Mouse (Mus musculus) intestine, embryonic 15.5 days (tissue): ENCODE data around the gene Adam12. TPM values are rescaled to one million over a fixed set of nuclear protein-coding genes. Genes with fewer than 3 reads are reported as not detected.

Source experiments
- ATAC-seq: fragments of 200-750 bp; cut with Nextera tagmentation; 2 replicates; pipeline ENCODE4 v1.8.0; 2017; ENCODE audit warnings: moderate TSS enrichment, moderate library complexity
- H3K27ac ChIP-seq: fragments of 300-500 bp; sonication (generic); 2 replicates; pipeline ENCODE4 v1.5.1; 2015; ENCODE audit warnings: mild to moderate bottlenecking, inconsistent platforms
- H3K27me3 ChIP-seq: fragments of 300-500 bp; sonication (generic); replicated peaks from 2 replicates; pipeline ENCODE4 v1.6.1; 2015; ENCODE audit warnings: inconsistent platforms
- H3K36me3 ChIP-seq: fragments of 300-500 bp; sonication (generic); 2 replicates; pipeline ENCODE4 v1.6.1; 2015; ENCODE audit warnings: inconsistent platforms
- H3K4me1 ChIP-seq: fragments of 300-500 bp; sonication (generic); replicated peaks from 2 replicates; pipeline ENCODE4 v1.6.1; 2015; ENCODE audit warnings: inconsistent platforms
- H3K4me2 ChIP-seq: fragments of 300-500 bp; sonication (generic); replicated peaks from 2 replicates; pipeline ENCODE4 v1.6.1; 2015; ENCODE audit warnings: mild to moderate bottlenecking, inconsistent platforms
- H3K4me3 ChIP-seq: fragments of 300-500 bp; sonication (generic); replicated peaks from 2 replicates; pipeline ENCODE4 v1.5.1; 2015; ENCODE audit warnings: inconsistent platforms
- H3K9ac ChIP-seq: fragments of 300-500 bp; sonication (generic); 2 replicates; pipeline ENCODE4 v1.6.1; 2015; ENCODE audit warnings: inconsistent platforms
- H3K9me3 ChIP-seq: fragments of 300-500 bp; sonication (generic); 2 replicates; pipeline ENCODE4 v1.6.1; 2016; ENCODE audit warnings: inconsistent platforms
- WGBS: fragments of 180-500 bp; shearing (Covaris S2); methylation state at CpG from one replicate; pipeline ENCODE4 v1.1.7; 2015; 5-methylcytosine and 5-hydroxymethylcytosine counted together
- polyA plus RNA-seq: library from polyadenylated mRNA; unstranded; fragments of >200 nt; fragmentation: Nextera tagmentation; extraction: Ambion mirVana; gene quantifications from 2 replicates; pipeline ENCODE4 v1.2.1, GENCODE M21; 2015

Gene Adam12
- polyA plus RNA-seq, 1 experiment from 2014 or later, result 6.4 TPM

GRCm38 (mm10) chr7:134132323-134132722 is 99.6 kb downstream of the Adam12 start:
- no peaks in the 10 kb centered on the region for H3K9me3 ChIP-seq
- H3K27ac ChIP-seq, result no peak overlapping the region
- ATAC-seq, result no peak
- H3K4me2 ChIP-seq, result no peak overlapping the region
- no peak overlapping the region for H3K9ac ChIP-seq
- no peaks in the 10 kb centered on the region for H3K36me3 ChIP-seq
- WGBS, result 78% methylated on average over 2 of the region's 2 CpGs
- no peaks in the 10 kb centered on the region for H3K27me3 ChIP-seq
- H3K4me3 ChIP-seq, result no peak overlapping the region
- no peaks in the 10 kb centered on the region for H3K4me1 ChIP-seq

GRCm38 (mm10) chr7:134128087-134128522 is 103.8 kb downstream of the Adam12 start:
- no peak overlapping the region for H3K4me3 ChIP-seq
- WGBS, result 83% methylated on average over 5 of the region's 5 CpGs
- H3K27me3 ChIP-seq, result no peaks in the 10 kb centered on the region
- no peak overlapping the region for H3K27ac ChIP-seq
- no peak overlapping the region for H3K4me2 ChIP-seq
- no peaks in the 10 kb centered on the region for H3K9me3 ChIP-seq
- no peaks in the 10 kb centered on the region for H3K36me3 ChIP-seq
- no peaks in the 10 kb centered on the region for H3K4me1 ChIP-seq
- no peak overlapping the region for H3K9ac ChIP-seq
- no peak for ATAC-seq

GRCm38 (mm10) chr7:134121397-134121796 is 110.5 kb downstream of the Adam12 start:
- H3K27me3 ChIP-seq, result no peaks in the 10 kb centered on the region
- H3K36me3 ChIP-seq, result no peaks in the 10 kb centered on the region
- no peak overlapping the region for H3K4me3 ChIP-seq
- ATAC-seq, result no peak
- no peak overlapping the region for H3K27ac ChIP-seq
- no peak overlapping the region for H3K9ac ChIP-seq
- no peak overlapping the region for H3K4me2 ChIP-seq
- no peaks in the 10 kb centered on the region for H3K4me1 ChIP-seq
- no peaks in the 10 kb centered on the region for H3K9me3 ChIP-seq
- 61% methylated on average over 2 of the region's 2 CpGs for WGBS

GRCm38 (mm10) chr7:134115438-134115837 is 116.5 kb downstream of the Adam12 start:
- Histone ChIP-seq H3K27me3 (no peaks in the 10 kb centered on the region), H3K9ac (no peak overlapping the region), H3K4me3 (no peak overlapping the region), H3K4me2 (no peak overlapping the region), H3K36me3 (no peaks in the 10 kb centered on the region), H3K4me1 (no peaks in the 10 kb centered on the region; the same call in 1 of the 2 replicates), H3K27ac (0 out of 2 replicates have a peak overlapping the region, but pooled peaks have one; percentile 14), H3K9me3 (no peaks in the 10 kb centered on the region)
- 74% methylated on average over 8 of the region's 8 CpGs for WGBS
- ATAC-seq, result no peak

- Histone ChIP-seq H3K36me3 (no peaks in the 10 kb centered on the region), H3K27ac (0 out of 2 replicates have a peak overlapping the region, but pooled peaks have one; percentile 8), H3K4me1 (no peaks in the 10 kb centered on the region; the same call in 1 of the 2 replicates), H3K27me3 (no peaks in the 10 kb centered on the region), H3K9me3 (no peaks in the 10 kb centered on the region), H3K9ac (no peak overlapping the region), H3K4me3 (no peak overlapping the region), H3K4me2 (no peak overlapping the region)
- peak; percentile 75 for ATAC-seq
- WGBS, result 47% methylated on average over 9 of the region's 9 CpGs
Measured at GRCm38 (mm10) chr7:134114311-134115188, 117.4 kb downstream of the Adam12 start.

- H3K27ac ChIP-seq, result 0 out of 2 replicates have a peak overlapping the region, but pooled peaks have one; percentile 13
- no peaks in the 10 kb centered on the region; the same call in 1 of the 2 replicates for H3K4me1 ChIP-seq
- 53% methylated on average over 6 of the region's 6 CpGs for WGBS
Measured at GRCm38 (mm10) chr7:134113829-134114228, 118.1 kb downstream of the Adam12 start.

GRCm38 (mm10) chr7:134110116-134110515 is 121.8 kb downstream of the Adam12 start:
- no peaks in the 10 kb centered on the region for H3K36me3 ChIP-seq
- no peak overlapping the region for H3K9ac ChIP-seq
- no peak overlapping the region for H3K27ac ChIP-seq
- 77% methylated on average over 1 of the region's 1 CpGs for WGBS
- H3K27me3 ChIP-seq, result no peaks in the 10 kb centered on the region
- ATAC-seq, result no peak
- H3K4me1 ChIP-seq, result no peaks in the 10 kb centered on the region; the same call in 1 of the 2 replicates
- no peak overlapping the region for H3K4me3 ChIP-seq
- no peaks in the 10 kb centered on the region for H3K9me3 ChIP-seq
- no peak overlapping the region for H3K4me2 ChIP-seq

More at GRCm38 (mm10) chr7:134113829-134114228, 118.1 kb downstream of the Adam12 start:
- Histone ChIP-seq H3K27me3 (no peaks in the 10 kb centered on the region), H3K36me3 (no peaks in the 10 kb centered on the region), H3K4me3 (no peak overlapping the region), H3K9ac (no peak overlapping the region), H3K4me2 (no peak overlapping the region), H3K9me3 (no peaks in the 10 kb centered on the region)
- 0 out of 2 replicates have a peak, but pooled peaks have one; percentile 12 for ATAC-seq

GRCm38 (mm10) chr7:134107849-134108248 is 124.1 kb downstream of the Adam12 start:
- H3K9ac ChIP-seq, result no peak overlapping the region
- H3K36me3 ChIP-seq, result no peaks in the 10 kb centered on the region
- 72% methylated on average over 3 of the region's 3 CpGs for WGBS
- H3K27me3 ChIP-seq, result no peaks in the 10 kb centered on the region
- ATAC-seq, result no peak
- H3K27ac ChIP-seq, result no peak overlapping the region
- no peak overlapping the region for H3K4me3 ChIP-seq
- H3K4me2 ChIP-seq, result no peak overlapping the region
- H3K9me3 ChIP-seq, result no peaks in the 10 kb centered on the region
- H3K4me1 ChIP-seq, result no peaks in the 10 kb centered on the region

- no peak for ATAC-seq
- no peaks in the 10 kb centered on the region for H3K36me3 ChIP-seq
- WGBS, result 60% methylated on average over 4 of the region's 4 CpGs
- no peak overlapping the region for H3K4me3 ChIP-seq
- H3K27ac ChIP-seq, result no peak overlapping the region
- H3K4me1 ChIP-seq, result no peaks in the 10 kb centered on the region
- H3K9ac ChIP-seq, result no peak overlapping the region
- H3K4me2 ChIP-seq, result no peak overlapping the region
- H3K9me3 ChIP-seq, result no peaks in the 10 kb centered on the region
- no peaks in the 10 kb centered on the region for H3K27me3 ChIP-seq
Measured at GRCm38 (mm10) chr7:134099010-134099409, 132.9 kb downstream of the Adam12 start.

GRCm38 (mm10) chr7:134097861-134098260 is 134.1 kb downstream of the Adam12 start:
- ATAC-seq, result no peak
- H3K9me3 ChIP-seq, result no peaks in the 10 kb centered on the region
- H3K4me3 ChIP-seq, result no peak overlapping the region
- 88% methylated on average over 2 of the region's 2 CpGs for WGBS
- no peak overlapping the region for H3K27ac ChIP-seq
- no peak overlapping the region for H3K4me2 ChIP-seq
- no peaks in the 10 kb centered on the region for H3K36me3 ChIP-seq
- no peak overlapping the region for H3K9ac ChIP-seq
- no peaks in the 10 kb centered on the region for H3K27me3 ChIP-seq
- H3K4me1 ChIP-seq, result no peaks in the 10 kb centered on the region

GRCm38 (mm10) chr7:134093871-134094270 is 138.1 kb downstream of the Adam12 start:
- Histone ChIP-seq H3K27me3 (no peaks in the 10 kb centered on the region), H3K9ac (no peak overlapping the region), H3K4me3 (no peak overlapping the region), H3K9me3 (no peaks in the 10 kb centered on the region), H3K27ac (no peak overlapping the region), H3K4me1 (no peaks in the 10 kb centered on the region), H3K36me3 (no peaks in the 10 kb centered on the region), H3K4me2 (no peak overlapping the region)
- WGBS, result 50% methylated on average over 2 of the region's 2 CpGs
- no peak for ATAC-seq

- ATAC-seq, result no peak
- H3K4me1 ChIP-seq, result no peaks in the 10 kb centered on the region
- no peaks in the 10 kb centered on the region for H3K9me3 ChIP-seq
- H3K27me3 ChIP-seq, result no peaks in the 10 kb centered on the region
- H3K27ac ChIP-seq, result no peak overlapping the region
- H3K4me3 ChIP-seq, result no peak overlapping the region
- no peaks in the 10 kb centered on the region for H3K36me3 ChIP-seq
- no peak overlapping the region for H3K4me2 ChIP-seq
- H3K9ac ChIP-seq, result no peak overlapping the region
- WGBS, result 73% methylated on average over 3 of the region's 3 CpGs
Measured at GRCm38 (mm10) chr7:134090764-134091163, 141.2 kb downstream of the Adam12 start.
